Mouse (Mus musculus) cerebellum, adult 2 months (tissue): ENCODE results near the gene Smad3. TPM values are rescaled to one million over a fixed set of nuclear protein-coding genes. Genes with fewer than 3 reads are reported as not detected.

Experiments
- DNase-seq, 2 experiments: peaks; one replicate each; pipeline ENCODE4 v3.0.0; 2021
- H3K27ac ChIP-seq: fragments of 200-500 bp; 2 replicates; pipeline ENCODE4 v1.5.1; 2012; ENCODE audit warnings: low read length, control low read depth, inconsistent platforms; ENCODE audit not compliant: insufficient read depth
- H3K27me3 ChIP-seq: fragments of 200-500 bp; 2 replicates; pipeline ENCODE4 v1.6.1; 2012; ENCODE audit warnings: inconsistent platforms, mild to moderate bottlenecking, low read length, moderate library complexity; ENCODE audit not compliant: control insufficient read depth, insufficient read depth
- H3K4me1 ChIP-seq: fragments of 200-500 bp; 2 replicates; pipeline ENCODE4 v1.6.1; 2011; ENCODE audit warnings: low read length; ENCODE audit not compliant: control insufficient read depth, insufficient read depth
- H3K4me3 ChIP-seq: fragments of 200-500 bp; replicated peaks from 2 replicates; pipeline ENCODE3; 2011; ENCODE audit warnings: mild to moderate bottlenecking, low read depth, low read length, control low read depth; ENCODE audit not compliant: insufficient read depth
- CTCF ChIP-seq: fragments of 200-500 bp; IDR thresholded peaks from 2 replicates; pipeline ENCODE4 v1.5.1; 2011; ENCODE audit warnings: low read depth, mild to moderate bottlenecking, control low read depth, low read length, moderate library complexity, borderline replicate concordance; ENCODE audit not compliant: insufficient read depth
- POLR2A ChIP-seq: fragments of 200-500 bp; IDR thresholded peaks from 2 replicates; pipeline ENCODE4 v1.6.1; 2011; ENCODE audit warnings: low read length, control low read depth, borderline replicate concordance; ENCODE audit not compliant: insufficient read depth
- WGBS: fragments of 180-500 bp; shearing (Covaris S2); methylation state at CpG from one replicate; pipeline ENCODE4 v1.1.7; 2018; 5-methylcytosine and 5-hydroxymethylcytosine counted together
- polyA plus RNA-seq: library from polyadenylated mRNA; depleted of rRNA; stranded (reverse); fragments of >200 nt; gene quantifications from 2 replicates; pipeline ENCODE4 v1.2.3, GENCODE M21; 2012

The Smad3 gene
- polyA plus RNA-seq, 1 experiment: 19.9 TPM

DNA sequence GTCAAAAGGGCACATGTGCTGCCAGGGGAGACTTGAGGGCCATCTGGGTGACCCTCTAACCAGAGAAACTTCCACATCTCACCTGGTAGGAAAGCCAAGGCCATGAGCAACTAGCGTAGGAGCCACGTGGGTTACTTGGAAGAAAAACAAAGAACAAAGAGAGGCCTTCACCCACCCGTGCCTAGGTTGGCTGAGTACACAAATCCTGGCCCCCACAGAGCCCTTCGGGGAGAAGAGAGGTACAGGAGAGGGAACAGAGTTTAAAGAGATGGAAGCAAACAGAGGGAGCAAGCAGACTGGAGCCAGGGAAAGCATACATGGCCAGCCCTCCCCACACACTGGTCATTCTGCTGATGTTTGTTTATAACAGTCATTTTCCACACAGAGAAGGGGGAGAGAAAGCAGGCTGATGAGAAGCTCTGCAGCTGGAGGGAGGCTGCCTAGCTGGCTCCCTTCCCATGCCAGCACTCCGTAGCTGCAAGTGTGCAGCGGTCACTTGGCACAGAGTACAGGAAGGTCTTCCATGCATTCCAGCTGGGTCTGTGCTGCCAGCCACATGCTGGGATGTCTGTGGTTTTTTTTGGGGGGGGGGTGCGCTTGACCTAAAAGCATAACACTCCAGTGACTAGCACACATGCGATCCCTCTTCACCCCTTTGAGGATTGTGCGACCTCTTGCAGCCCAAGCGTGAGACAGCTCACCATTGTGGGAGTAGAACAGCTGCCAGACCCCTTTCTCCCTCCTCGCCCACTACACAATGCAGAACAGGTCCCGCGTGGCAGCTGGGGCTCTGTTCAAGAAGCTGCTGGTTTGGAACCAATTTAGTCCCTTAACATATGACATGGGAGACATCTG, 92.8 kb downstream of the Smad3 start:
- Histone ChIP-seq H3K4me3 (no peak overlapping the region), H3K4me1 (peaks cover 13% of the 10 kb centered on the region), H3K27me3 (no peaks in the 10 kb centered on the region), H3K27ac (no peak overlapping the region)
- WGBS: 62% methylated on average over 13 of the region's 13 CpGs
- TF ChIP-seq POLR2A (no peak), CTCF (no peak)
- DNase-seq: no peak

DNA sequence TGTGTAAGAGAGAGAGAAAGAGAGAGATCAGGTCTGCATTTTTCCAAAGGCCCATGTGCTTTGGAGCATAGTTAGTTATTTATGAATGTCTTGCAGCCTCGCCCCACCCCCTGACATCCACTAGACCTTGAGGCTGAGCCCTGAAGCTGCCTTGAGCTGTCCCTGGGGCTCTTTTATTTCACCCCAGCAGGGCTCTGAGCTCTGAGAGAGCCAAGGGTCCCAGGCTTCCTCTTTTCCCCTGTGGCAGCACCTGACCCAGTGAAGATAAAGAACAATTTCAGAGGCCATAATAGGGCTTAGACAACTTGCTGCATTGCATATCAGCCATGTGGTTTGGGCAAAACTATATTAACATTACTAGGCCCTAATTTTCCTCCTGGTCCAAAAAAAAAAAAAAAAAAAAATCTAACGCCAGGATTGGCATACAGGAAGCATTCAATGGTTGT, 93.5 kb downstream of the Smad3 start:
- Histone ChIP-seq H3K4me1 (peaks cover 18% of the 10 kb centered on the region), H3K27me3 (no peaks in the 10 kb centered on the region), H3K27ac (no peak overlapping the region), H3K4me3 (no peak overlapping the region)
- whole genome bisulfite sequencing: 93% methylated on average over 2 of the region's 2 CpGs
- DNase-seq: no peak
- TF ChIP-seq POLR2A: no peak
- TF ChIP-seq CTCF: no peak

DNA sequence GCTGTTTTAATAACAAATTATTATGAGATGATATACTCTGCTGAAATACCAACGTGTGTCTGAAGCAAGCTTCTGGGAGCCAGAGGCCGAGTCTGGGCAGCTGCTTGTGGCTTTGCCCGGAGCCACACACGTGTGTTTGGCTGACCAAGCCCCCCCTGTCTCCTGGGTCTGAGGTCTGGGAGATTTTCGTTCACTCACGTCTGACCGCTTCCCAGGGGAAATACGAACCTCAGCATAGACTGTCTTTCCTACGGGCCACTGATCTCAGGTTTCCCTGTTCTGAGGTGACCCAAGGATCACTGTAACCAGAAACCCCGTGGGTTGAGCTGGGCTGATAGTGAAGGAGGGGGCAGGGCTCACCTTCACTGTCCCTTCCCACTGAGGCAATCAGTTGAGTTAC, 94.6 kb downstream of the Smad3 start:
- 92% methylated on average over 10 of the region's 10 CpGs for WGBS

DNA sequence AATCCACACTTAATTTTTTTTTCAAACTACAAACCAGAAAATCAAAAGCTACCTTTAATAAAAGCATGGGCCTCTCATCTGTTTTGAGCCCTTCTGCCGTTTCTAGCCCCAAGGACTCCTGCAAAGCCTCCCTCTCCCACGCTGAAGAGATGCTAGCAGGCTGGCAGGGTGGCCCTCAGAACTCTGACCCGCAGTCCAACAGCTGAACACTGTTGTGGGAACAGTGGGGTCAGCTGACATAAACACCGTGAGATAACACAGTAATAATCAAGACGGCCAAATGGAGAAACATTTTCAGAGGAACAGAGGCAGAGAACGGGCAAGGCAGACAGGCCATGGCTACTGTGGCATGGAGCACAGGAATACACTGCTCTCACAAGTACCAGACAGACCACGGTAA, 95.0 kb downstream of the Smad3 start:
- WGBS: 92% methylated on average over 7 of the region's 7 CpGs
- no peak overlapping the region for H3K27ac ChIP-seq
- peaks cover 30% of the 10 kb centered on the region for H3K4me1 ChIP-seq
- H3K4me3 ChIP-seq: no peak overlapping the region
- TF ChIP-seq POLR2A (no peak), CTCF (no peak)
- DNase-seq: no peak
- H3K27me3 ChIP-seq: no peaks in the 10 kb centered on the region

More for the DNA sequence above, 94.6 kb downstream of the Smad3 start:
- TF ChIP-seq CTCF: no peak
- TF ChIP-seq POLR2A: no peak
- Histone ChIP-seq H3K4me3 (no peak overlapping the region), H3K27ac (no peak overlapping the region), H3K4me1 (peaks cover 29% of the 10 kb centered on the region), H3K27me3 (no peaks in the 10 kb centered on the region)
- DNase-seq: no peak

DNA sequence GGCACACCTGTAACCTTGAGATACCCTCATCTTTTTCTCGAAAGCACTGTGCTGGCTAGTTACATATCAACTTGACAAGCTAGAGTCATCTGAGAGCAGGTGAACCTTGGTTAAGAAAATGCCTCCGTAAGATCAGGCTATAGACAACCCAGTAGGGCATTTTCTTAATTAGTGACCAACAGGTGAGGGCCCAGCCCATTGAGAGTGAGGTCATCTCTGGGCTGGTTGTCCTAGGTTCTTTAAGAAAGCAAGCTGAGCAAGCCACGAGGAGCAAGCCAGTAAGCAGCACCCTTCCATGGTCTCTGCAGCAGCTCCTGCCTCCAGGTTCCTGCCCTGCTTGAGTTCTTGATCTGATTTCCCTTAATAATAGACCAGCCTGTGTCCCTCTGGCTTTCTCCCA, 97.1 kb downstream of the Smad3 start:
- H3K27me3 ChIP-seq: no peaks in the 10 kb centered on the region
- 98% methylated on average over 3 of the region's 3 CpGs for WGBS
- H3K27ac ChIP-seq: no peak overlapping the region
- TF ChIP-seq CTCF (no peak), POLR2A (no peak)
- H3K4me1 ChIP-seq: peaks cover 17% of the 10 kb centered on the region
- no peak overlapping the region for H3K4me3 ChIP-seq
- DNase-seq: no peak

DNA sequence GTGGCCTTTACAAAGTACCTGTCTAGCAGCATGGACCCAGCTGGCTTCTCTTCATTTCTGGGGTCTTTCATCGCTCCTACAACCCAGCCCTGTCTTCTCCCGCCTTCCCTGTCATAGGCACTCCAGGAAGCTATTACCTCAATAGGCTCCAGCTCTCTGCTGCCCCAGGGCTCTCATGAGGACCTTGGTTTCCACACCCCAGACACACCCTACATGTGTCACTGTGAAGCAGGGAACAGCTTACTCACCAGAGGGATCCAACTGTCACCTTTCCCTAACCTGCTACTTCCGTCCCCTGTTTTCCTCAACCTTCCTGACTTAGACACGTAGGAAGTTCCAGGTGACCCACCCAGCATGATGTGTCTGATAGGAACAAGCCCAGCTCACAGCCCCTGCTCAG, 97.7 kb downstream of the Smad3 start:
- Histone ChIP-seq H3K4me1 (peaks cover 23% of the 10 kb centered on the region), H3K27me3 (no peaks in the 10 kb centered on the region), H3K27ac (no peak overlapping the region), H3K4me3 (no peak overlapping the region)
- TF ChIP-seq CTCF: no peak
- no peak for TF ChIP-seq POLR2A
- 98% methylated on average over 4 of the region's 4 CpGs for WGBS
- no peak for DNase-seq

- no peaks in the 10 kb centered on the region for H3K27me3 ChIP-seq
- no peak overlapping the region for H3K27ac ChIP-seq
- WGBS: 9% methylated on average over 5 of the region's 5 CpGs
- no peak for TF ChIP-seq POLR2A
- TF ChIP-seq CTCF: no peak
- no peak overlapping the region for H3K4me3 ChIP-seq
- DNase-seq: peak; percentile 84 to 88
- peaks cover 23% of the 10 kb centered on the region for H3K4me1 ChIP-seq
Measured at GRCm38 (mm10) chr9:63658970-63659371, 98.8 kb downstream of the Smad3 start.

GRCm38 (mm10) chr9:63658436-63658835, 99.4 kb downstream of the Smad3 start:
- H3K27me3 ChIP-seq: no peaks in the 10 kb centered on the region
- DNase-seq: no peak
- no peak overlapping the region for H3K4me3 ChIP-seq
- no peak for TF ChIP-seq POLR2A
- no peak for TF ChIP-seq CTCF
- no peak overlapping the region for H3K27ac ChIP-seq
- peaks cover 27% of the 10 kb centered on the region for H3K4me1 ChIP-seq
- 56% methylated on average over 9 of the region's 9 CpGs for WGBS
